Mouse (Mus musculus) erythroblast, embryonic 14.5 days (primary cell): ENCODE data around the gene Rnf5. TPM values are rescaled to one million over a fixed set of nuclear protein-coding genes. Genes with fewer than 3 reads are reported as not detected.
A peak's percentile ranks its signal among the peaks of the same experiment; 100 is the strongest.

Source experiments
- H3K27me3 ChIP-seq: 2 replicates; pipeline ENCODE4 v1.6.1; 2012; ENCODE audit warnings: inconsistent platforms; ENCODE audit not compliant: control insufficient read depth
- H3K36me3 ChIP-seq: 2 replicates; pipeline ENCODE4 v1.6.1; 2012; ENCODE audit warnings: mild to moderate bottlenecking, inconsistent platforms; ENCODE audit not compliant: control insufficient read depth
- H3K4me1 ChIP-seq: 2 replicates; pipeline ENCODE4 v1.6.1; 2012; ENCODE audit warnings: inconsistent platforms; ENCODE audit not compliant: control insufficient read depth
- H3K4me3 ChIP-seq: replicated peaks from 2 replicates; pipeline ENCODE3; 2012; ENCODE audit warnings: moderate library complexity, mild to moderate bottlenecking, inconsistent platforms
- H3K9me3 ChIP-seq: 2 replicates; pipeline ENCODE4 v1.6.1; 2012; ENCODE audit warnings: low read length, inconsistent platforms, mixed read lengths; ENCODE audit not compliant: control insufficient read depth
- GATA1 ChIP-seq: IDR thresholded peaks from 2 replicates; pipeline ENCODE4 v1.6.1; 2012; ENCODE audit warnings: low read length, inconsistent platforms, mixed read lengths
- TAL1 ChIP-seq: IDR thresholded peaks from 3 replicates; pipeline ENCODE4 v1.6.1; 2012; ENCODE audit warnings: low read length, inconsistent platforms, mixed read lengths
- polyA plus RNA-seq: library from polyadenylated mRNA; stranded (reverse); fragments of >175 nt; gene quantifications from 2 replicates; pipeline ENCODE4 v1.2.3, GENCODE M21; 2012

Rnf5 gene
- polyA plus RNA-seq, 1 experiment, result 16.2 TPM

DNA sequence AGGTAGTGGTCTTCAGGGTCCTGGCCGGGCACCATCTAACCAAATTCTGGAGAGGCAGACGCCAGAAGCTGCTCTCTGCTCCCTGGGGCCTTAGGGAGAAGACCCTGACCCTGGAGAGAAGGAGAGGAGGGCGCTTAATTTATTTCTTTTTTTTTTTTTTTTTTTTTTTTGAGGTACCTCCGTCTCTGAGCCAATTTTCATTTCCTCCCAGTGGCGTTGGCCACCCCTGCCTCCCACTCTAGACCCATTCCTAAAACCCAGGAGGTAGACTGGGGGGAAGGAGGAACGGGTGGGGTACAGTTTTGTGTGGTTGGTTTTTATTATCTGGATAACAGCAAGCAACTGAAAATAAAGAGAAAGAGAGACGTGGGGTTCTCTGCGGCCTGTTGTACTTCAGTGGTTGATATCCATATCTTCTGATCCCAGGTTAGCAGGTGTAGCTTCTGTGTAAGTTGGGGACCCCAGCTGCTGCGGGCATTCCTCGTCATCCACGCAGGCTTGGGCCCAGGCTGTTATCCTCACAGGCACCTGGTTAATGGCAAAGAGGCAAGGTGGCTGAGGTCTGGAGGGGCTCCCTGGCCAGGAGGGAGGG, 9.7 kb upstream of the Rnf5 start:
- Histone ChIP-seq H3K9me3 (no peaks in the 10 kb centered on the region), H3K4me3 (no peak overlapping the region), H3K36me3 (peaks cover 65% of the 10 kb centered on the region), H3K27me3 (no peaks in the 10 kb centered on the region), H3K4me1 (peaks cover 23% of the 10 kb centered on the region)
- no peak for TF ChIP-seq GATA1
- no peak for TF ChIP-seq TAL1

DNA sequence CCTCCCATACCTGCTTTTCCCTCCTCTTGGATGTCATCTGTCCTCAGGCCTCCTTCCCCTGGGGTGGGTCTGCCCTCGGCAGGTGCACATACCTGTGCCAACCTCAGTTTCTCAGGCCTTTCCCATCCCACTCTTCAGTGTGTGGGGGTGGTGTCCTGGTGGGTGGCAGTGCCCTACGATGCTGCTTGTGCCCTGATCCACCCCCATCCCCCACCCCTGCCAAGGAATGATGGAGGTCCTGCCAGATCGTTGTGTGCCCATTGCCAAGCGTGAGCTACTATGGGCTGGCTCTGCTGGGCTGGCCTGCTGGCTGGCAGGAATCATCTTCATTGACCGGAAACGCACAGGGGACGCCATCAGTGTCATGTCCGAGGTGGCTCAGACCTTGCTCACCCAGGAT, 7.6 kb upstream of the Rnf5 start:
- Histone ChIP-seq H3K9me3 (no peaks in the 10 kb centered on the region), H3K36me3 (peaks cover 68% of the 10 kb centered on the region), H3K4me1 (peaks cover 43% of the 10 kb centered on the region), H3K27me3 (no peaks in the 10 kb centered on the region), H3K4me3 (no peak overlapping the region)
- TF ChIP-seq GATA1 (no peak), TAL1 (no peak)

DNA sequence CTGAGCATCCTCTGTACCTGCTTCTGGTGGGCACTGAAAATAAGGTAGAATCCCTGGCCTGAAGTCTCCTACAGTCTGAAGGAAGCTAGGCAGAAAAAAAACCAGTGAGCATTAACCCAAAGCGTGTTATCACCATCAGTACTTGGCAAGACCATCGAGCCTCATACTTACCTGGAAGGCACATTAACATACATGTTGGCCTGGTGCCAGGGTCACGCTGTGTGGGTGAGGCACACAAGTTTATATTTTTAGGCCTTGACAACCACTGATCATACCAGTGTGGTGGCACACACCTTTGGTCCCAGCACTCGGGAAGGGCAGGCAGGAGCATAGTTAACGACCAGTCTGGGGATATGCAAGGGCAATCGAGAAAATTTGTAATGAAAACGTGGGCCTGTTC, 4.5 kb upstream of the Rnf5 start:
- Histone ChIP-seq H3K36me3 (peaks cover 47% of the 10 kb centered on the region), H3K4me3 (no peak overlapping the region), H3K4me1 (peaks cover 56% of the 10 kb centered on the region), H3K9me3 (no peaks in the 10 kb centered on the region), H3K27me3 (no peaks in the 10 kb centered on the region)
- no peak for TF ChIP-seq TAL1
- no peak for TF ChIP-seq GATA1

DNA sequence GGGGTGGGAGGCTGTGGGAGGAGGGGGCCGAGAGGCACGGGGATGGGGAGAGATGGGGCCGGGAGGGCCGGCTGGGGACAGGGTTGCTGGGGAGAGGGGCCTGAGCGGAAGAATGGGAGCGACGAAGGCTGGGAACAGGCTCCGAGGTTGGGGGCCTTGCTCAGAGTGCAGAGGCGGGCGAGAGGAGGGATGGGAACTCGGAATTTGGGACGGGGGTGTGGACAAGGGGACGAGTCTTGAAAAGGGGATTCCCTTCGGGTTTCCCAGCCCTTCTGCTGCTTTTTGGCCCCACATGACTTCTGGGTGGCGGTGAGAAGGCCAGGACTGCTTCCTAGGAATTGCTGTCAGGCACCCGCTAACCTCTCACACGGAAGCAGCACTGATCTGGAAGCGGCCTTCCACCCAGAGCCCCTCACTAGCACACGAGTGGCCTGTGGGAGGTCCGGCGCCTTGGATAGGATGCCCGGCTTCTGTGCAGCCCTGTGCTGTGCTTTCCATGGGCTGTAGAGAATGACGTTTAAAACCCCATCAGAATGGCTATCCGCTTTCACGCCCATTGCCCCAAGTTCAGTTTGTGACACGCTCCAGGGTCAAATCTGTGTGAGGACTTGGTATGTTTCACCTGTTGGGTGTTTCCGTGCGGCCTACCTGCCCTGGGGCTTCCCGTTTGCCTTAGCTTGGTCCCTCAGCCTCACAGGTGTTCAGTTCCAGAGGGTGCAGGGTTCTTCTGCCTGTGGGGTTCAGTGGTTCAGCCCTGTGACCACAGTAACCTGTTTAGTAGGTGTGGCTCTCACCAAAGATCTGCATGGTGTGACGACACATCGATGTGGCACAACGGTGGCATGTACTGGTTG, 2.9 kb upstream of the Rnf5 start:
- TF ChIP-seq TAL1 (no peak), GATA1 (no peak)
- Histone ChIP-seq H3K4me1 (peaks cover 66% of the 10 kb centered on the region), H3K36me3 (peaks cover 40% of the 10 kb centered on the region), H3K4me3 (peak overlapping the region; percentile 94), H3K27me3 (no peaks in the 10 kb centered on the region), H3K9me3 (no peaks in the 10 kb centered on the region)

DNA sequence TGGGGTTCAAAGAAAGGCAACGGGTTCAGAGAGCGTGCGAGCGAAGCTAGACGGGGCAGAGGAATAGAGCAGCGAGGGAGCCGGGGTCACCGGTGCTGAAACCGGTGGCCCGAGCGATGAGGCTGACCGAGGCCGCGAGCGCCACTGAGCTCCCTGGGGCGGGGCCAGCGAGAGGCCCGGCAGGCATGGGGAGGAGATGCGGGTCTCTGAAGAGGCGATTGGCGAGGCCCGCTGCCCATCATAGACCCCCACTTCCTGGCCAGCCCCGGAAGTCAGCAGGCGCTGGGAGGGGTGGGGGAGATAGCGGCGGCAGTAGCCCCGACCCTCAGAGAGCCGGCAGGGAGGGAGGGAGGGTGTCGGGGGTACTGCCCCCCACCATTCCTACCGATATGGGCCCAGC, 2.1 kb upstream of the Rnf5 start:
- H3K27me3 ChIP-seq, result no peaks in the 10 kb centered on the region
- peaks cover 39% of the 10 kb centered on the region for H3K36me3 ChIP-seq
- TF ChIP-seq TAL1, result no peak
- no peak for TF ChIP-seq GATA1
- H3K9me3 ChIP-seq, result no peaks in the 10 kb centered on the region
- H3K4me3 ChIP-seq, result peak overlapping the region; percentile 94
- peaks cover 68% of the 10 kb centered on the region for H3K4me1 ChIP-seq

DNA sequence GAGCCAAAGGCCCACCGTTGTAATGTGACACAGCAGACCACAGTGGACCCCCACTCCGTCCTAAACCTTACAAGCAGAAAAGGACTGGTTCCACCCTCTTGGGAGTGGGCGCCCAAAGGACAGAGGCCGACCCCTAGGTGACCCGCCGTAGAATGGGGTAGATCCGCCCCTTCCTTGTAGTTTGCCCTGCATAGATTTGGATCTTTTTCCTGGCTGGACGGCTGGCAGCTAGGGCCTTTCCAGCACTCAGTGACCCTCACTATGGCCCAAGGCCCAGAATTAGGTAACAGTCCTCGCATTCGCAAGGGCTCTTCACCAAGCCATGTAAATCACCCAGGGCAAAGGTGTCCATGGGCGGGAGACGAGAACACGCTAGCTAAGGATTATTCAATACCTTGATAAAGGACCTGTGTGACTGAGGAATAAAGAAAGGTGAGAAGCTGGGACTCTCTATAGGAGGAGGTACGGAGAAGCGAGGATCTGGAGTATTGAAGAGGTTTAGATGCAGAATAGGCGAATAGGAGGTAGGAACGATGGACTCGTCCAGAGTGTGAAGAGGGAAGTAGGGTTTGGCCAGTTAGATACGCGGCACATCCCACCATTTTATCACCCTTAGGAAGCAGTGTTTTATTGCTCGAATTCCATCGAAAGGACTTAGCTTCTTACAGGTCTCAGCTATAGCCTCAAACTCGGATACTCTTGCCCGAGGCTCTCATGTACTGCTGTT, 1.2 kb upstream of the Rnf5 start:
- H3K4me1 ChIP-seq, result peaks cover 74% of the 10 kb centered on the region
- no peaks in the 10 kb centered on the region for H3K27me3 ChIP-seq
- no peak for TF ChIP-seq GATA1
- TF ChIP-seq TAL1, result no peak
- H3K36me3 ChIP-seq, result peaks cover 41% of the 10 kb centered on the region
- peak overlapping the region; percentile 94 for H3K4me3 ChIP-seq
- no peaks in the 10 kb centered on the region for H3K9me3 ChIP-seq

DNA sequence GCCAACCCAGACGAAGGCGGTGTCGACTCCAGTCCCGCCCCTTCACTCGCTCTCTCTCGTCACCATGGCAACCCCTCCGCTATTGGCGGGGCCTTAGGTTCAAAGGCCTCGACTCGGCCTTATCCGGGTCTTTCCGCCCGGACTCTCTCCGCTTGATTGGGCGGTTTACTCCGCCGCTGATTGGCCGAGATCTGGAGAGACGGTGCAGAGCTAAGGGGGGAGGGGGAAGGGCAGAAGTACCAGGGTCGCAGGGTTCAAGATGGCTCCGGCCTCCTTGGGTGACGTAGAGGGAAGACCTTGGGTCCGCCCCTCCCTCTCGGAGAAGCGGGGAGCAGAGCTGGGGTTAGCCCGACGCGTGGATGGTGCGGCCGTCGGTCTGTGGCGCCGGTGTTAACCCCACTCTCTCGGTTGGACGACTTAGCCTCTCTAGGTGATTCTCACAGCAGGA, 595 bp upstream of the Rnf5 start, which contains the start of gene Agpat1:
Gene Agpat1, plus strand, starts transcription at position 202 of the 448 bp plus-strand sequence.
- Histone ChIP-seq H3K27me3 (no peaks in the 10 kb centered on the region), H3K9me3 (no peaks in the 10 kb centered on the region), H3K4me3 (peak within 1 kb of the TSS; percentile 94), H3K4me1 (peaks cover 76% of the 10 kb centered on the region), H3K36me3 (peaks cover 44% of the 10 kb centered on the region)
- no peak for TF ChIP-seq TAL1
- TF ChIP-seq GATA1, result no peak

DNA sequence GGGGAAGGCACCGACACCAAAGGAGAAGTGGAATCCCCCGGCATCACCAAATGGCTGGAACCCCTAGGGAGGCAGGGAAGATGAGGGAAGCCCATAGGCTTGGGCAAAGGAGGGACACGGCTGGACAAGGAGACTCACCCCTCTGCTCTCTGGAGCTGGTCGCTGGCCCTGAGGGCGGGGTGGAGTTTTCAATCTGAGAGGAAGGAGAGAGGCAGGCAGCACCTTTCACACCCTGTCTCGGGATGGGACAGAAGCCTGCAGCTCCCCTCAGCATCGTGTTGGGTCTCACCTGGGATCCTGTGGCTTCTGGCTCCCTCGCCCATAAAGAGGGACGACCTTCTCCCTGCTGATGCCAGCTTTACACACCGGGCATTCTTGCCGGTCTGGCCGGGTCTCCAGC, 1.7 kb downstream of the Rnf5 start:
- Histone ChIP-seq H3K27me3 (peaks cover 2% of the 10 kb centered on the region; the same call in 1 of the 2 replicates), H3K4me1 (peaks cover 71% of the 10 kb centered on the region), H3K9me3 (no peaks in the 10 kb centered on the region), H3K4me3 (peak overlapping the region; percentile 94), H3K36me3 (peaks cover 29% of the 10 kb centered on the region)
- no peak for TF ChIP-seq GATA1
- TF ChIP-seq TAL1, result no peak

DNA sequence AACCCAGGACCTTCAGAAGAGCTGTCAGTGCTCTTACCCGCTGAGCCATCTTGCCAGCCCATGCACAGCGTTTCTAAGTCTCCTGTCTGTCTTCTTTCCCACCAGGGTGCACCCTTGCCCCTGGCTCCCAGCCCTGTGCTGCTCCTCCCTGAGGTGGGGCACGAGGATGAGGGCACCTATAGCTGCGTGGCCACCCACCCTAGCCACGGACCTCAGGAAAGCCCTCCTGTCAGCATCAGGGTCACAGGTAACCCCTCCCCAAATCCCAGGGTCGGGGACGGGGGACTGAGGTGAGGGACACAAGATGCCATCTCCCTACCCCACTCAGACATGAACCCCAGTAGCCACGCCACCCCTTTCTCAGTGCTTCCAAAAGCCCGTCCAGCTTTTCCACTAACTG, 3.6 kb downstream of the Rnf5 start:
- H3K36me3 ChIP-seq, result peaks cover 39% of the 10 kb centered on the region
- no peak for TF ChIP-seq TAL1
- TF ChIP-seq GATA1, result no peak
- H3K9me3 ChIP-seq, result no peaks in the 10 kb centered on the region
- H3K27me3 ChIP-seq, result peaks cover 2% of the 10 kb centered on the region; the same call in 1 of the 2 replicates
- peaks cover 54% of the 10 kb centered on the region for H3K4me1 ChIP-seq
- H3K4me3 ChIP-seq, result no peak overlapping the region
